Mouse (Mus musculus): ENCODE data around the gene Rabl6.
"Not testable (repeated sequence)": the region's sequence is repeated elsewhere in the genome, so short reads cannot be mapped to it uniquely, and the experiment has no call there.

The Rabl6 gene

GRCm38 (mm10) chr2:25575432-25576027 is 32.8 kb downstream of the Rabl6 start:
- peak; percentile 25 for DNase-seq (ENCODE audit: low read depth, low spot score)

- peak; percentile 97 for DNase-seq (ENCODE audit: low read depth, low spot score)
Observed at GRCm38 (mm10) chr2:25574579-25575431, 33.5 kb downstream of the Rabl6 start, which contains the start of the genes Mamdc4 and Phpt1. Gene Mamdc4, minus strand, starts transcription at chr2:25574845. Gene Phpt1, minus strand, starts transcription at chr2:25575224.

GRCm38 (mm10) chr2:25574136-25574535 is 34.2 kb downstream of the Rabl6 start:
- no peak for DNase-seq (ENCODE audit: low read depth, low spot score)

DNA sequence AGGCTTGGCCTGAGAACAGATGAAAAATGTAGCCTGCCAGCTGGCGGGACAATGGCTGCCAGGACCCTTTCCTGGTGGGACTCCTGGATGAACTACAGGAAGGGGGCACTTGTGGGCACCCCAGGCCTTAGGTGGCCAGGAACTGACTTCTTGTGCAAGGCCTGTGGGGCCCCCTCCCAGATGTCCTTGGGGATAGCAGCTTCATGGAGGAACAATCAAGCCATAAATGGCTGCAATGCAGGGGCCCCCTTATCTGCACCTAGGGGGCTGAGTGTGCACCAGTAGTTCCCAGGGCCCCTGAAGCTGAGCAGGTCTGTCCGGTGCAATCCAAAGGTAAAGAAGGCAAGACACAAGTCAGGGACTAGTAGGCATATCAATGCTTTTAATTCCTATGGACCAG is 35.3 kb downstream of the Rabl6 start:
- no peak for DNase-seq (ENCODE audit: low read depth, low spot score)

DNA sequence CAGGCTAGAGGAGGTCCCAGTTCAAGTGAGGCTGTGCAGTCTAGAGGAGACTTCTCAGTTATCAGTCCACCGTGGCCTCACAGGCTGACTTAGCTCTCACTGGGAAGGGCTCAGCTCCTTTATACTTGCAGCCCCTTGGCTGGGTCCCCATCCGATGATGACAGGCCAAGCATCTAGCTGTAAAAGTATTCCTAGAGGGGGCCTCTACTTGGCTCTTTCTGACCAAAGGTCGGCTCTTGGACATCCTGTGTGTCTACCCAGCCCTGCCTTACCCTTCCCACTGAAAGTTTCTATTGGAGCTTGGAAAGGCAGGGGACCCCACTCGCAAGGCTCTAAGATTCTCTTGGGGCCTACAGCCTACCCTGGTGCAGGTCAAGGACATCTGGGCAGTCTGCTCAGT is 37.1 kb downstream of the Rabl6 start:
- no peak for DNase-seq (ENCODE audit: low read depth, low spot score)

DNA sequence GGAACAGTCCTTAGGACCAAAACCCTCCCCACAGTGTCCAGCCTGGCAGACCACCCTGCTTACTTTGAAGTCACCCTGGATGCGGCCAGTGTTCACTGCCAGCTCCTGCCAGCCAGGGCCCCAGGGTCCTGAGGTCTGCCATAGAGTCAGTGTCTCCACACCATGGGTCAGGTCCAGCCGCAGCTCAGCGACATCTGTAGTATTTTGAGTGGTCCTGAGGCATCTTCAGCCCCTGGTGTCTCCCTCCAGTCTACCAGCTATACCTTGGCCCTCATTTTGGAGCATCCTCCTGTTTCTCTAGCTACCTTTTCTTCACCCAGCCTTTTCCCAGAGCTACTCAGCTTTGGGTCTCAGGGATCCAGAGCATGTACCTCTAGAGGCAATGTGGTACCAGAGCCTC is 39.0 kb downstream of the Rabl6 start:
- DNase-seq (ENCODE audit: low read depth, low spot score): no peak

GRCm38 (mm10) chr2:25568473-25569019 is 39.8 kb downstream of the Rabl6 start:
- no peak for DNase-seq (ENCODE audit: low read depth, low spot score)

DNA sequence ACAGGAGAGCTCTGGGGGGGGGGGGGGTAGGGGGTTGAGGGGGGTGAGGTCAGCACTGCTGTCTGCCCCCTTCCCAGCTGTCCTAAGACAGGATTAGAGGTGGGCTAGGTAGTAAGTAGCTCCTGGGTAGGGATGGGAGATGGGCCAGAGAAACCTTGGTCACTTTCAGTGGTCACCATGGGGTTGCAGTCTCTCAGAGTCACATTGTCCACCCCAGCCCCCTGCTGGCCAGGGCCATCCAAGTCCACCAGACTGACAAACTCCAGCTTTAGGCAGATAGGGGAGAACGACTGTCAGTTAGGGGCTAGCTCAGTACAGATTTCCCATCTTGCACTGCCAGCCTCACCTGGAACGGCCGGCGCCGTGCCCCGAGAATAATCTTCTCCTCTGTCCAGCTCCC is 41.8 kb downstream of the Rabl6 start:
- DNase-seq (ENCODE audit: low read depth, low spot score): no peak

DNA sequence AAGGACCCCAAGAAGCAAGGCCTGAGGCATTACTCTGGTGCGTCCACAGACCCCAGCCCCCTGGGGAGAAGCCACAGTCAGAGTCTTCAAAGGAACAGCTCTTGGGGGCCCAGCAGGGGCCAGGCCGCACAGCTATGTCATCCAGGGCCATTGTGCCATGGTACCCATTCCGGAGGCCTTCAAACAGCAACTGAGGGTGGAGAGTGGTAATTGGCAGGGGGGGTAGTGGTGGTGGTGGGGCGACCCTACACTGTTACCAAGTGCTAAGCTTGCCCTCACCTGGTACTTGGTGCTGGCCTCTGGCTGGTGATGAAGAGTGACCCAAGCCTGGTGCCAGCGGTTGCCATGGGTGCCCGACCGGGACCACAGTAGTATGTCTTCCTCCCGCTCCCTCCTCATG is 42.6 kb downstream of the Rabl6 start:
- DNase-seq (ENCODE audit: low read depth, low spot score): no peak

GRCm38 (mm10) chr2:25561946-25562345 is 46.4 kb downstream of the Rabl6 start:
- DNase-seq (ENCODE audit: low read depth, low spot score): no peak

- DNase-seq (ENCODE audit: low read depth, low spot score): no peak
Observed at GRCm38 (mm10) chr2:25560551-25560950, 47.8 kb downstream of the Rabl6 start.

DNA sequence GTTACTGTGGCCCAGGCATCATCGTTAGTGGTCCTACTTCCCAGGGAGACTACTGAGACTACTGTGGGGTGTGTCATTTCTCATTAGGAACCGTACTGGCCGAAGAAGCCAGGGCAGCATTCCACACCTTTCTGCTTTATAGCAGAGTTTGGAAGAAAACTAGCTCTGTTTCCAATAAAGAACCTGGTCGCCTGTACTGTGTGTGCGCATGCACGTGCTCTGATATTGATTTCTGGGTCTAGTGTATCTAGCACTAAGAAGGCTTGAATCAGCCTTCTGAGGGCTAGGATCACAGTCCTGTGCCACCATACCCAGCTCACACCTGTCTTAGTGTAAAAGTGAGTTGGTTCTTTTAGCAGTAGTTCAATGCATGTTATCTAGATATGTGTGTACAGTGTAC is 49.5 kb downstream of the Rabl6 start:
- no peak for DNase-seq (ENCODE audit: low read depth, low spot score)

DNA sequence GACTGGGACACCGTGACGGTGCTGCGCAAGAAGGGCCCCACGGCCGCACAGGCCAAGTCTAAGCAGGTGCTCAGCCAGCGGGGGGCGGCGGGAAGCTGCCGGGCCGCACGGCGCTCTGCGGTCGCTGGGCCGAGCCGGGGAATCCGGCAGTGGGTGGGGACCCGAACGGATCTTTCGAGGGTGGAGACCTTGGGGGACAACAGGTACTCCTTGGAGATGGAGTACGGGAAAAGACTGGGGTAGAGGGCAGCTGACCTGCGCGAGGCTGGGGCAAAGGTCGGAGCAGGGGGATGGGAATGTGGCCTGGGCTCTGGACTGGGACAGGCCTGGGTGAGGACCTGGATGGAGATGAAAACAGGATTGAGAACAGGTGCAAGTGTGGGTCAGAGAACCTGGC is 50.4 kb downstream of the Rabl6 start:
- no peak for DNase-seq (ENCODE audit: low read depth, low spot score)

DNA sequence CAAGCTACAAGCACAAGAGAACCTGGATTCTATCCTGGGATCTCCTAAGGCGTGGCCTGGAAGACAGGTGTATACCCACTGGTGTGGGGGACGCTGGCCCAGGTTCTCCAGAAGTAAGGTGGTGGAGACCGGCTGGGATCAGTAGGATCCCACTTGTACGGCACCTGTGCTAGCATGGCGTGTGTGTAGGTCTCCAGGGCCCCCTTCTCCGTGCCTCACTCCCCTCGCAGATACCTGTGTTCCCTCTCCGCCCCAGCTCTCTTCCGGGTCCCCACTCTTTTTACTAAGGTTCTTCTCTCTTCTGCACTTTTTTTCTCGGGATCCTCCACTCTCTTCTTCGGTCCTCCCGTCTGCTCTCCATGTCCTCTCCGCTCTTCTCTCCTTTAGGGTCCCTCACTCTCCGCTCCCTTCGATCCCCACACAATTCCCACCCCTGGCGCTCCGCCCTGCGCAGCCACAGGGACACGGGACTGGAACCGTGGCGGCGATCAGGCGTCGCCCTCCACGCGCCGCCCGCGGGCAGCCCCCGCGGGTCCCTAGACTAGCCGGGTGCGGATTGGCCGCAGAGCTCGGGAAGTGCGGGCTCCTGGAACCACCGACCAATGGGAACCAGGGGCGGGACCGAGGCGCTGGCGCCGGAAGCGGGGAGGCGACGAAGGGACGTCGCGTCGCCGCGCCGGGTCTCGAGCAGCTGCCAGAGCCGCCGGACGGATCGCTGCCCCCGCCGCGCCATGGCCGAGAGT is 50.9 kb downstream of the Rabl6 start, which contains the start of gene Edf1:
TSS of gene Edf1 (plus strand) at position 627 of the 743 bp plus-strand sequence.
- peak; percentile 83 for DNase-seq (ENCODE audit: low read depth, low spot score)

- DNase-seq (ENCODE audit: low read depth, low spot score): no peak
Observed at GRCm38 (mm10) chr2:25556296-25556695, 52.0 kb downstream of the Rabl6 start.

- DNase-seq (ENCODE audit: low read depth, low spot score): not testable (repeated sequence)
Observed at GRCm38 (mm10) chr2:25555479-25555878, 52.8 kb downstream of the Rabl6 start.

DNA sequence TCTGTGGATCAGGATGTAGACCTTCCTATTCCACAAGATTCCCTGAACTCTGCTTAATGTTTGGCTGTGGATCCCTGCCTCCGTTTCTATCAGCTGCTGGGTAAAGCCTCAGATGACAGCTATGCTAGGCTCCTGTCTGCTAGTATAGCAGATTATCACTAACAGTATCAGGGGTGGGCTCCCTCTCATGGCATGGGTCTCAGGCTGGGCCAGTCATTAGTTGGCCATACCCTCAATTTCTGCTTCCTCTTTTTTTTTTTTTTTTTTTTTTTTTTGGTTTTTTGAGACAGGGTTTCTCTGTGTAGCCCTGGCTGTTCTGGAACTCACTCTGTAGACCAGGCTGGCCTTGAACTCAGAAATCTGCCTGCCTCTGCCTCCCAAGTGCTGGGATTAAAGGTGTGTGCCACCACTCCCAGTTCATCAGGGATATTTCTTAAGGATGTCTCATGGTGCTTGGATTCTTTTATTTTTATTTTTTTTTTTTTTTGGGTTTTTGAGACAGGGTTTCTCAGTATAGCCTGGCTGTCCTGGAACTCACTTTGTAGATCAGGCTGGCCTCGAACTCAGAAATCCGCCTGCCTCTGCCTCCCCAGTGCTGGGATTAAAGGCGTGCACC is 55.0 kb downstream of the Rabl6 start:
- not testable (repeated sequence) for DNase-seq (ENCODE audit: low read depth, low spot score)

GRCm38 (mm10) chr2:25551186-25551585 is 57.1 kb downstream of the Rabl6 start:
- DNase-seq (ENCODE audit: low read depth, low spot score): peak; percentile 50

- DNase-seq (ENCODE audit: low read depth, low spot score): no peak
Observed at GRCm38 (mm10) chr2:25549021-25549991, 59.0 kb downstream of the Rabl6 start.

GRCm38 (mm10) chr2:25546811-25547491 is 61.4 kb downstream of the Rabl6 start, which contains the start of gene Traf2:
Gene Traf2, minus strand, starts transcription at chr2:25546940.
- DNase-seq (ENCODE audit: low read depth, low spot score): peak; percentile 99
